Mouse (Mus musculus): ENCODE results near the gene Unk. TPM values are rescaled to one million over a fixed set of nuclear protein-coding genes. Genes with fewer than 3 reads are reported as not detected.
A peak's percentile ranks its signal among the peaks of the same experiment; 100 is the strongest.
"Not testable (repeated sequence)": the region's sequence is repeated elsewhere in the genome, so short reads cannot be mapped to it uniquely, and the experiment has no call there.

Gene Unk
- polyA plus RNA-seq, 1 experiment from 2014 or later = 51.3 TPM

GRCm38 (mm10) chr11:116081081-116081480 is 51.0 kb downstream of the Unk start:
- Histone ChIP-seq H3K27ac (peak overlapping the region; percentile 62; the same call in 1 of the 2 replicates), H3K4me3 (no peak overlapping the region), H3K9me3 (no peaks in the 10 kb centered on the region), H3K36me3 (peaks cover 63% of the 10 kb centered on the region), H3K4me1 (replicated peaks) (peaks cover 74% of the 10 kb centered on the region), H3K27me3 (ENCODE audit: insufficient read depth, poor library complexity, severe bottlenecking) (no peaks in the 10 kb centered on the region; the same call in 1 of the 2 replicates)
- DNase-seq (ENCODE audit: low spot score) = no peak
- WGBS = 81% methylated on average over 6 of the region's 6 CpGs

GRCm38 (mm10) chr11:116083096-116083672 is 53.1 kb downstream of the Unk start:
- no peaks in the 10 kb centered on the region for H3K9me3 ChIP-seq
- H3K27ac ChIP-seq = peak overlapping the region; percentile 29; the same call in 1 of the 2 replicates
- no peak overlapping the region for H3K4me3 ChIP-seq
- peaks cover 63% of the 10 kb centered on the region for H3K36me3 ChIP-seq
- DNase-seq (ENCODE audit: low spot score) = no peak
- WGBS = 89% methylated on average over 14 of the region's 14 CpGs
- peaks cover 64% of the 10 kb centered on the region for H3K4me1 ChIP-seq (replicated peaks)
- H3K27me3 ChIP-seq (ENCODE audit: insufficient read depth, poor library complexity, severe bottlenecking) = no peaks in the 10 kb centered on the region

GRCm38 (mm10) chr11:116084166-116084565 is 54.0 kb downstream of the Unk start:
- no peaks in the 10 kb centered on the region for H3K9me3 ChIP-seq
- no peak for DNase-seq (ENCODE audit: low spot score)
- 94% methylated on average over 6 of the region's 6 CpGs for WGBS
- peaks cover 54% of the 10 kb centered on the region for H3K4me1 ChIP-seq (replicated peaks)
- no peak overlapping the region for H3K4me3 ChIP-seq
- H3K36me3 ChIP-seq = peaks cover 56% of the 10 kb centered on the region
- H3K27ac ChIP-seq = no peak overlapping the region
- no peaks in the 10 kb centered on the region for H3K27me3 ChIP-seq (ENCODE audit: insufficient read depth, poor library complexity, severe bottlenecking)

- Histone ChIP-seq H3K4me3 (peak within 1 kb of the TSS; percentile 62), H3K36me3 (peaks cover 33% of the 10 kb centered on the region), H3K9me3 (no peaks in the 10 kb centered on the region), H3K4me1 (replicated peaks) (peaks cover 31% of the 10 kb centered on the region), H3K27me3 (ENCODE audit: insufficient read depth, poor library complexity, severe bottlenecking) (no peaks in the 10 kb centered on the region), H3K27ac (peak within 1 kb of the TSS; percentile 92)
- 6% methylated on average over 40 of the region's 43 CpGs for WGBS
- peak; percentile 99 for DNase-seq (ENCODE audit: low spot score)
Measured at GRCm38 (mm10) chr11:116086258-116087193, 56.4 kb downstream of the Unk start, which contains the start of gene Wbp2. Wbp2 (minus strand) TSS chr11:116086995.

- peaks cover 23% of the 10 kb centered on the region for H3K36me3 ChIP-seq
- H3K27ac ChIP-seq = peak overlapping the region; percentile 89
- 4% methylated on average over 31 of the region's 31 CpGs for WGBS
Measured at GRCm38 (mm10) chr11:116087194-116088130, 57.3 kb downstream of the Unk start.

GRCm38 (mm10) chr11:116088188-116088587 is 58.1 kb downstream of the Unk start:
- Histone ChIP-seq H3K4me3 (no peak overlapping the region; the same call in 1 of the 2 replicates), H3K27ac (no peak overlapping the region), H3K9me3 (no peaks in the 10 kb centered on the region), H3K36me3 (peaks cover 17% of the 10 kb centered on the region), H3K4me1 (replicated peaks) (peaks cover 26% of the 10 kb centered on the region), H3K27me3 (ENCODE audit: insufficient read depth, poor library complexity, severe bottlenecking) (no peaks in the 10 kb centered on the region)
- 87% methylated on average over 8 of the region's 8 CpGs for WGBS
- no peak for DNase-seq (ENCODE audit: low spot score)

More at GRCm38 (mm10) chr11:116087194-116088130, 57.3 kb downstream of the Unk start:
- Histone ChIP-seq H3K27me3 (ENCODE audit: insufficient read depth, poor library complexity, severe bottlenecking) (no peaks in the 10 kb centered on the region), H3K9me3 (no peaks in the 10 kb centered on the region), H3K4me1 (replicated peaks) (peaks cover 26% of the 10 kb centered on the region), H3K4me3 (peak overlapping the region; percentile 62)
- peak; percentile 90 for DNase-seq (ENCODE audit: low spot score)

GRCm38 (mm10) chr11:116088741-116089394 is 58.7 kb downstream of the Unk start:
- Histone ChIP-seq H3K4me1 (replicated peaks) (peaks cover 28% of the 10 kb centered on the region), H3K36me3 (peaks cover 10% of the 10 kb centered on the region), H3K27ac (no peak overlapping the region), H3K4me3 (no peak overlapping the region), H3K27me3 (ENCODE audit: insufficient read depth, poor library complexity, severe bottlenecking) (no peaks in the 10 kb centered on the region), H3K9me3 (no peaks in the 10 kb centered on the region)
- WGBS = 87% methylated on average over 11 of the region's 11 CpGs
- no peak for DNase-seq (ENCODE audit: low spot score)

- WGBS = 92% methylated on average over 6 of the region's 6 CpGs
- Histone ChIP-seq H3K4me3 (no peak overlapping the region), H3K4me1 (replicated peaks) (peaks cover 27% of the 10 kb centered on the region), H3K36me3 (peaks cover 4% of the 10 kb centered on the region; the same call in 1 of the 2 replicates), H3K27ac (no peak overlapping the region), H3K9me3 (no peaks in the 10 kb centered on the region), H3K27me3 (ENCODE audit: insufficient read depth, poor library complexity, severe bottlenecking) (no peaks in the 10 kb centered on the region)
- DNase-seq (ENCODE audit: low spot score) = no peak
Measured at GRCm38 (mm10) chr11:116089545-116089944, 59.4 kb downstream of the Unk start.

GRCm38 (mm10) chr11:116091591-116091990 is 61.5 kb downstream of the Unk start:
- peaks cover under 1% of the 10 kb centered on the region; the same call in 1 of the 2 replicates for H3K9me3 ChIP-seq
- no peaks in the 10 kb centered on the region for H3K27me3 ChIP-seq (ENCODE audit: insufficient read depth, poor library complexity, severe bottlenecking)
- DNase-seq (ENCODE audit: low spot score) = no peak
- 82% methylated on average over 6 of the region's 6 CpGs for WGBS
- peaks cover 13% of the 10 kb centered on the region for H3K4me1 ChIP-seq (replicated peaks)
- no peak overlapping the region for H3K4me3 ChIP-seq
- no peaks in the 10 kb centered on the region for H3K36me3 ChIP-seq
- peak overlapping the region; percentile 31; the same call in 1 of the 2 replicates for H3K27ac ChIP-seq

- not testable (repeated sequence) for DNase-seq (ENCODE audit: low spot score); H3K4me3 ChIP-seq; H3K9me3 ChIP-seq; H3K36me3 ChIP-seq; H3K27me3 ChIP-seq (ENCODE audit: insufficient read depth, poor library complexity, severe bottlenecking); H3K27ac ChIP-seq; H3K4me1 ChIP-seq (replicated peaks)
- whole genome bisulfite sequencing = 90% methylated on average over 6 of the region's 6 CpGs
Measured at GRCm38 (mm10) chr11:116092959-116093358, 62.8 kb downstream of the Unk start.

- no peak overlapping the region for H3K27ac ChIP-seq
- no peak for DNase-seq (ENCODE audit: low spot score)
- 62% methylated on average over 16 of the region's 16 CpGs for WGBS
- H3K36me3 ChIP-seq = no peaks in the 10 kb centered on the region
- H3K4me1 ChIP-seq (replicated peaks) = 0 out of 2 replicates have a peak, but pooled peaks cover 6% of the 10 kb centered on the region
- no peaks in the 10 kb centered on the region for H3K27me3 ChIP-seq (ENCODE audit: insufficient read depth, poor library complexity, severe bottlenecking)
- no peak overlapping the region for H3K4me3 ChIP-seq
- H3K9me3 ChIP-seq = peaks cover 4% of the 10 kb centered on the region
Measured at GRCm38 (mm10) chr11:116093771-116094565, 63.8 kb downstream of the Unk start.
